In the genomic region with DNA sequence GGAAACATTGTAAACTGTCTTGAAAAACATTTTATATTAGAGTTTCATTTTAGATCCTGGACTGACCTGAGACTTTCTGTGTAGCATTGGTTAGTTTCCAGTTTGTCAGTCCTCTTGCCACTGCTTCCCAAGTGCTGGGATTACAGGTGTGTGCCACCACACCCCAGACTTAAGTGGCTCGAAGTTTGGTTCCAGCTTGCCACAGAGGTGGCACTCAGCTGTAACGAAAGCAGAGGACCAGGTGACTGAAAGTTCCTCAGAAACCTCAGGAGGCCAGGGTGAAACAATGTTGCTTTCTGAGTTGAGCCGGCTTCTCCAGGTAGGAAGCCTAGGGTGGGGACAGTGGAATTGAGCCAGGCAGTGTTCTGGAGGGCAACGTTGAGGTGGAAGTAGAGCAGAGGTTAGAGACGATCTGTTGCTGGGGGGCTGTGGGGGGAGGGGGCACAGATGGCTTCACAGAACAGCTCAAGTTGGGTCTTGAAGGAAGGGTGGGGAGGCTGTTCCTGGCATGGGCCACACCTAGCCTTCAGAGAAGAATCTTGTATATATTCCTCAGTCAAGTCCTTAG, we compare ENCODE assay signal across 24 mouse cellular contexts. TPM values are rescaled to one million over a fixed set of nuclear protein-coding genes. Genes with fewer than 3 reads are reported as not detected.
A peak's percentile ranks its signal among the peaks of the same experiment; 100 is the strongest.
DNase-seq lines count a peak whose midpoint lies in the region; ATAC-seq lines count a peak whose summit lies in the region.
"Had no signal": no experiment of that assay in that cellular context is flagged by ENCODE, and none has a peak within 500 bp of the region (broad histone marks: within the 10 kb centered on the region; RNA-seq: fewer than 3 reads in every experiment).

No protein-coding gene starts in this region.

- H3K4me3 ChIP-seq in heart, embryonic 11.5 days (ENCODE audit: low read depth, low read length) = no peak overlapping the region
- H3K4me3 ChIP-seq: embryonic facial prominence, embryonic 10.5 days; embryonic facial prominence, embryonic 13.5 days; erythroblast, embryonic 14.5 days; forebrain, embryonic 12.5 days; forebrain, embryonic 15.5 days; heart, embryonic 13.5 days; hindbrain, embryonic 12.5 days; hindbrain, embryonic 15.5 days had no signal

- H3K27me3 ChIP-seq in heart, embryonic 11.5 days (ENCODE audit: control insufficient read depth, insufficient read depth, low read length) = no peaks in the 10 kb centered on the region
- H3K27me3 ChIP-seq: embryonic facial prominence, embryonic 13.5 days; forebrain, embryonic 15.5 days; heart, embryonic 13.5 days; hindbrain, embryonic 12.5 days; hindbrain, embryonic 15.5 days had no signal

- H3K4me1 ChIP-seq in heart, embryonic 11.5 days (ENCODE audit: control insufficient read depth, insufficient read depth, low read length) = no peaks in the 10 kb centered on the region
- H3K4me1 ChIP-seq: embryonic facial prominence, embryonic 10.5 days; embryonic facial prominence, embryonic 13.5 days had no signal

- 73% methylated on average over 5 of the region's 5 CpGs for WGBS in heart, embryonic 11.5 days (ENCODE audit: insufficient replicate concordance)

- H3K36me3 ChIP-seq in heart, embryonic 11.5 days (ENCODE audit: control insufficient read depth, insufficient read depth, low read length) = no peaks in the 10 kb centered on the region
- H3K36me3 ChIP-seq: embryonic facial prominence, embryonic 10.5 days; embryonic facial prominence, embryonic 13.5 days; forebrain, embryonic 12.5 days; forebrain, embryonic 15.5 days; heart, embryonic 13.5 days; hindbrain, embryonic 12.5 days; hindbrain, embryonic 15.5 days had no signal

- no peaks in the 10 kb centered on the region for H3K9me3 ChIP-seq in heart, embryonic 11.5 days (replicated peaks; ENCODE audit: control insufficient read depth, low read length)
- H3K9me3 ChIP-seq: embryonic facial prominence, embryonic 10.5 days; embryonic facial prominence, embryonic 13.5 days; forebrain, embryonic 12.5 days; forebrain, embryonic 15.5 days; heart, embryonic 13.5 days; hindbrain, embryonic 12.5 days; hindbrain, embryonic 15.5 days had no signal

- no peak overlapping the region for H3K4me2 ChIP-seq in heart, embryonic 11.5 days
- H3K4me2 ChIP-seq: embryonic facial prominence, embryonic 13.5 days; forebrain, embryonic 12.5 days; forebrain, embryonic 15.5 days; heart, embryonic 13.5 days; hindbrain, embryonic 12.5 days; hindbrain, embryonic 15.5 days had no signal

- no peak overlapping the region for H3K9ac ChIP-seq in heart, embryonic 11.5 days (ENCODE audit: low read depth, low read length)
- H3K9ac ChIP-seq: embryonic facial prominence, embryonic 13.5 days; forebrain, embryonic 12.5 days; forebrain, embryonic 15.5 days; heart, embryonic 13.5 days; hindbrain, embryonic 12.5 days; hindbrain, embryonic 15.5 days had no signal

- no peak for ATAC-seq in heart, embryonic 11.5 days (replicated peaks; ENCODE audit: insufficient number of reproducible peaks, low FRiP score, low TSS enrichment)
- ATAC-seq: forebrain, embryonic 15.5 days had no signal

- peak; percentile 95 for DNase-seq in heart, adult 11 months
- DNase-seq in lung, adult 18-20 months = peak; percentile 27 to 39
- no peak for DNase-seq in lung, postnatal 4 days
- DNase-seq in lung, postnatal 25 days (ENCODE audit: low spot score) = peak; percentile 14
- no peak for DNase-seq in lung, postnatal 14 days
- peak; percentile 16 for DNase-seq in lung, postnatal 36 days
- DNase-seq: adrenal gland, adult 8-10 months; adrenal gland, postnatal 25 days; B cell, adult 2 months; cerebellum, adult 11-12 months; cerebellum, adult 8-10 months; cerebellum, postnatal 36 days; embryo, embryonic 11 days; gastrocnemius, postnatal 10 days; heart, postnatal 14 days had no signal

- no peak overlapping the region for H3K27ac ChIP-seq in heart, embryonic 11.5 days (ENCODE audit: low read depth, low read length)
- H3K27ac ChIP-seq: embryonic facial prominence, embryonic 10.5 days; embryonic facial prominence, embryonic 13.5 days; forebrain, embryonic 12.5 days; forebrain, embryonic 15.5 days; heart, embryonic 13.5 days; hindbrain, embryonic 12.5 days; hindbrain, embryonic 15.5 days had no signal

RNA-seq across cellular contexts. Expression of gene Adra2a, which starts 28.4 kb away (rescaled TPM):
- 0.10 TPM in 1 of 2 replicates, not detected in the other for polyA plus RNA-seq in heart, embryonic 11.5 days (2014; fragmentation: Nextera tagmentation; extraction: Ambion mirVana)
- polyA plus RNA-seq: heart, embryonic 13.5 days had no signal

Comparison
In these comparisons a context has a peak if more than half of its experiments do, and no peak if none do; other contexts are left out.
1. DNase-seq: peak in heart, adult 11 months (single experiment), lung, adult 18-20 months (2 of 2), lung, postnatal 25 days (single experiment) and lung, postnatal 36 days (single experiment); none in lung, postnatal 4 days (0 of 2) and lung, postnatal 14 days (single experiment).